Mouse (Mus musculus) cerebellum, adult 2 months (tissue): ENCODE data around the gene Ripk4.

Experiments used
- CTCF ChIP-seq: fragments of 200-500 bp; IDR thresholded peaks from 2 replicates; pipeline ENCODE4 v1.5.1; 2011; ENCODE audit warnings: low read depth, mild to moderate bottlenecking, control low read depth, low read length, moderate library complexity, borderline replicate concordance; ENCODE audit not compliant: insufficient read depth
- POLR2A ChIP-seq: fragments of 200-500 bp; IDR thresholded peaks from 2 replicates; pipeline ENCODE4 v1.6.1; 2011; ENCODE audit warnings: low read length, control low read depth, borderline replicate concordance; ENCODE audit not compliant: insufficient read depth

DNA sequence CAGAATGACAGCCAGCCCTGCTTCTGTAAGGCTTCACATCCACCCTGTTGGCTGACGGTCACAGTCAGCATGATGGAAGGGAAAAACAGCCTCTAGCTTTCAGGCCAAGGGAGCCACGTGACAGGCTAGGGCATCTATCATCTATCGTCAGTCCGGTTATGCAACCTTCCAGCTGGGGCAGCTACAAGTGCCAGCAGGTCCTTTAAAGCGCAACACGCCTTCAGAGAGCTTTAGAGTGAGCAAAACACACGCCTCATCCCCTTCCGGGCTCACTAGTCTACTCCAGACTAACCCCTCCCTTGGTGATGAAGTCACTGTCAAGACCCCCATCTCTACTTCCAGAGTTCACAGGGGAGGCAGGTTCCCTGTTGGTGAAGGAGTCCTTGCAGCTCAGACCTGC lies 11.7 kb downstream of the Ripk4 start:
- no peak for TF ChIP-seq CTCF
- no peak for TF ChIP-seq POLR2A
